Mouse (Mus musculus) retina, postnatal 7 days (tissue): ENCODE data around the gene Pikfyve.
"Not testable (repeated sequence)": the region's sequence is repeated elsewhere in the genome, so short reads cannot be mapped to it uniquely, and the experiment has no call there.

Experiments
- DNase-seq: peaks from one replicate; pipeline ENCODE4 v3.0.0-alpha.2; 2012; ENCODE audit warnings: low read depth, low spot score

Gene Pikfyve

DNA sequence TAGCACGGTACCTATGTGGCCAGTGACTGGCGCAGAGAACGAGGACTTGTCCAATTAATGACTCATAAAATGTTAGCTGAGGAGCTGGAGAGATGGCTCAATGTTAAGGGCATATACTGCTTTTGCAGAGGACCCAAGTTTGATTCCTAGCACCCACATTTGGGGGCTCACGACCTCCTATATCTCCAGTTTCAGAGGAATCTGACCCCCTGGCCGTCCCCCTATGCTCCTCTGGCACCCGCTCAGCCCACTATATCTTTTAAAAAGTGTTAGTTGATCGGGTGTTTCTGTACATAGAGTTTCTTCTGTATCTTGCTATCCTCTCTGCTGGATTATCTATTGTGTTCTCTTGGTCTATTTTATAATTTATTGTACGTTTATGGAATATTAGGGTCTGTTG lies 1.5 kb upstream of the Pikfyve start:
- DNase-seq = no peak

- no peak for DNase-seq
Observed at GRCm38 (mm10) chr1:65185524-65186205, 818 bp upstream of the Pikfyve start.

DNA sequence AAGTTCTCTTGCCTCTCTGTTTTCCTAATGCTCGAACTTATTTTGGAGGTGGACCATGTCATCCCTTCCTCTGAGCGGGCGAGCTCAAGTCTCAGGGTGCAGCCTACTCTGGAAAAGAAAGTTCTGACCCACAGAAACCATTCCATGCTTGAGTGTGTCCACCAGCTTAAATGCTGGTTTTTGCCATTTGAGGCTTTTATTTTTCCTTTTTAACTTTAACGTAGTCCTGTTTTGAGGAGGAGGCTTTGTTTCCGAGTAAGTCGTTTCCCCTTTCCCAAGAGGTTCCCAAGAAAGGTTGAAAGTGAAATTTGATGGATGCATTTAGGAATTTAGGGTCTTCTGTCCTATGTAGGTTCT lies 569 bp downstream of the Pikfyve start:
- no peak for DNase-seq

- no peak for DNase-seq
Observed at GRCm38 (mm10) chr1:65190172-65190571, 3.7 kb downstream of the Pikfyve start.

DNA sequence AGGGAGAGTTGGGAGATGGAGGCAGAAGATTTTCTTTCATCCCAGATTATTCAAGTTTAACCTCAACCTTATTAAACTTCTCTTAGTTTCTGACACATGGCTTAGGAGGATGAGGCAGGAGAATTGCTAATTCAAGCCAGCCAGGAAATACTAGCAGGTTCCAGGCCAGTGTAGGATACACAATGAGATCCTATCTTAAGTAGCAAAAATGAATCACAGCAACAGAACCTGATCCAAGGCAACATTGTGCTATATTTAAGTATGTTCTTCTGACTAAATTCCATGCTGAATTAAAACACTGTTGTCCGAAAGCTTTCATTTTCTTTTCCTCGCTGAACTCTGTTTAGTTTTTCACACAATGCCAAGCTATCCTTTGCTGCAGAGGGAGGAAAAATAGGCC lies 6.7 kb downstream of the Pikfyve start:
- no peak for DNase-seq

GRCm38 (mm10) chr1:65198425-65198824 lies 11.9 kb downstream of the Pikfyve start:
- DNase-seq = no peak

DNA sequence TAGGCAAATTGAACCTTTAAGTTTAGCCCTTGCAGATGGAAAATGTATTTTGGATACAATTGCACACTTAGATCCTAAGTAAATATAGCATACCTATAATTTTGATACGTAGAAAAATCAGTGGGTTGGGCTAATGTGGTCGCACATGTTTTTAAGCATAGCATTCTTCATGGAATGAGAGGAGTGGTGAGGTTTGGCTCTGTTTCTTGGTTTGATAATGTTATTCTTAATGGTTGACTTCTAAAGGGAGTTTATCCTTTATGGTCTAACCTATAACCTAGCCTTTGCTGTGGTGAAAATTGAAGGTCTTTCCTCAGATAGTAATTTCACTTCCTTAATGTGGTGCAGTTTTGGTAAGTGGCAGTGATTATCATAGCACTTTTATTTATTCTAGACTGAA lies 12.4 kb downstream of the Pikfyve start:
- no peak for DNase-seq

DNA sequence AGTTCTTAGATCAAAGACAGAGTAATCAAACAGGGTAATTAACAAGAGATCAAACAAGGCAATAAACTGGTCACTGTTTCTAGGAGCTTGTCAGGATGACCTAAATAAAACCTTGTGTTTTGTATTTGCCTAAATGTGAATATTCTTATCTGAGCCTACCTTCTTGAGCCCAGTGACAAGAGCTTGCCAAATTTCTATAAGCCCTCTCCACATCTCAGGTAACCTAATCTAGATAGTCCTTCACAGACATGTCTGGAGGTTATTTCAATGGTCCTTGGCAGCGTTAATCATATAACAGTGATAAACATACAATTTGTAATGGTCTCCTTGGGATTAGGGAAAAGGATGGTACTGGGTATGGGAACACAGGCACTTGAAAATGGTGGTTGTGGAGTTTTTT lies 17.8 kb downstream of the Pikfyve start:
- DNase-seq = no peak

DNA sequence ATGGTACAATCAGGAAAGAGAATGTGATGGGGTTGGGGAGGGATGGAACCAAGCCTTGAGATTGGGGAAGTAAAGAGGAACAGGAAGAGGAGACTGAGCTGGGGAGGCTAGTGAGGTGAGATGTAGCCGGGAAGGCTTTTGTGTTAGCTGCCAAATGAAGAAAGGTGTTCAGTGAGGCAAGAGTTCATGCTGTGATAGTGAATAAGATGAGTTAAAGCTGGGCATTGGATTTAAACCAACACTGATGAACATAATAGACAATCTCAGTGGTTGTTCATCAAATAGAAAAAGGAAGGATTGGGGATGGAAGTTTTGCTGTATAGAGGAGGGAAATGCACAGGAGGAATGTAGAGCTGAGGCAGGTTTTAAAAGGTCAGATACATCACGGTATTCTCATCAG lies 26.7 kb downstream of the Pikfyve start:
- no peak for DNase-seq

DNA sequence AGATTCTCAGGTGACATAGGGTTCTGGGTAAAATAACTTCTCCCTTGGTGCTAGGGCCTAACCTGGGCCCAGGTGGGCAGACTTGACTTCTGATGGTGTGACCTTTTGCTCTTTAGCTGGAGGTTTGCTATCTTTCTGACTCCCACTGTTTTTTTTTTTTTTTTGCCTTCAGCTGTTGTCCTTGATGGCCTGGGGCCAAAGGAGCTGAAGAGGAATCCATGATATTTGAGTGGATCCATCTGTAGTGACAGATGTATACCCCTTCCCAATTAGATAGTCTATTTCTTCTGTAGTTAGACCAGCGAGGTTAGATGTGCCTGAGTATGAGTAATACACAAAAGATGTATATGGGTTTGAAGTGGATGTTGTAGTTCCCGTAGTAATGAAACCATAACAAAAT lies 31.1 kb downstream of the Pikfyve start:
- DNase-seq = no peak

DNA sequence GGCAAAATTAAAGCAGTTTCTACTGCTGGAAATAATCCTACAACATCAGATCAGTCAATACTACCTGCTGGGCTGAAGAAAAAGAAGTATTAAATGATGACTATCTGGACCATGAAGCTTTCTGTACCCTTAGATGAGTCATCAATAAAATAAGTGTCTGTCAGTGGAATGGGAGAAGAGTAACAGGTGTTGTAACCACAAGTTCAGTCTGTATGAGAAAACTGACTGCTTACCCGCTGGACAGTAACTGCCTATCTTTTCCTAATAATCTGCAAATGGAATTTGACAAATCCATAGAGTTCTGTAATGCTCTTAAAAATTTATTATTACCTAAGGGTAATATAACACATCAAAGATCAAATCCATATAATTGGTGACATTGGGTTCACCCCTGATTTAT lies 31.5 kb downstream of the Pikfyve start:
- no peak for DNase-seq

- no peak for DNase-seq
Observed at GRCm38 (mm10) chr1:65223654-65224053, 37.2 kb downstream of the Pikfyve start.

- DNase-seq = no peak
Observed at GRCm38 (mm10) chr1:65227681-65228080, 41.2 kb downstream of the Pikfyve start.

DNA sequence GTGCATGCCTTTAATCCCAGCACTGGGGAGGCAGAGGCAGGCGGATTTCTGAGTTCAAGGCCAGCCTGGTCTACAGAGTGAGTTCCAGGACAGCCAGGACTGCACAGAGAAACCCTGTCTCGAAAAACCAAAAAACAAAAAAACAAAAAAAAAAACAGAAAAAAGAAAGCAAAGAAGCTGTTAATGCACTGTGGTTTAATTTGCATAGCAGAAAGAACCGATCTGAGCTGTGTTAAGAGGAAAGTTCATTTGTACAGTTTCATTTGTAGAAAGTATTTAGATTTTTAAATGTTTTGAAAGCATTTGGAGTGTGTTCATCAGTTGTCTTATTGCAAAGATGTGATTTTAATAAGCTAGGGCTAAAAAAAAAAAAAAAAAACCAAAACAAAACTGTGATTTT lies 43.3 kb downstream of the Pikfyve start:
- not testable (repeated sequence) for DNase-seq

DNA sequence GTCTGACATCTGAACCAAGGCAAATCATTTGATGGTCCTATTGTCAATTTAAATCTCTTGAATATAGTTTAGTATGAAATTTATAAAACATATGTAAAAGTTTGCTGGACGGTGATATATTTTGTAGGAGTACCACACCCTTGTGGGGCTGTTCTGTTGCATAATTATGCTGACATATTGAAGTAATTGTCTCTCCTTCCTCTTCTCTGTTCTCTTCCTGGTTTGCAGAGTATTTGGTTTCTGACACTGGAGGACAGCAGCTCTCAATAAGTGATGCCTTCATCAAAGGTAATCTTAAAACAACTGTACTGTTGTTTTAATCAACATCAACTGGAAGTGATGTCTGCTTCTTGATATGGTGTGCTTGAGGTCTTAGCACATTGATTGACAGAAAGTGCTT lies 44.1 kb downstream of the Pikfyve start:
- DNase-seq = no peak

GRCm38 (mm10) chr1:65237712-65238111 lies 51.2 kb downstream of the Pikfyve start:
- DNase-seq = no peak

GRCm38 (mm10) chr1:65245637-65246036 lies 59.2 kb downstream of the Pikfyve start:
- DNase-seq = no peak

GRCm38 (mm10) chr1:65280461-65280860 lies 94.0 kb downstream of the Pikfyve start:
- DNase-seq = no peak

GRCm38 (mm10) chr1:65281756-65282155 lies 95.3 kb downstream of the Pikfyve start, which contains the start of gene Pth2r:
Gene Pth2r (plus strand): TSS chr1:65282056.
- no peak for DNase-seq

DNA sequence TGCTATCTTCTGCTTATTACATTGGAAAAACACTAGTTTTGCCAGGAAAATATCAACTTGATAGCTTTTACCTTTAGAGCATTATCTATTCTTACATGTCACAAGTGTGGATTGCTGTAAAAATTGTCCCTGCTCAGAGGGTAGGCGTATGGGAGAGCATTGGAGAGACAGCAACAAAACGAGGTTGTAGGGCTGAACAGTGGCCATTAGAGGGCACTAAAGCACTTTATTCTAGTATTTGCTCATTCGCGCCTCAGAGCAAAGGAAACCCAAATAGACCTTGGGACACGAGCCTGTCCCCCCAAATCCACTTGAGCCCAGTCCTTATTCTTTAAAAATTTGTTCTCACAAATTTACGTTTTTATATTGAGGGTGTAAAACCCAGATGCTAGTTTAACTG lies 96.3 kb downstream of the Pikfyve start:
- DNase-seq = peak; percentile 30

DNA sequence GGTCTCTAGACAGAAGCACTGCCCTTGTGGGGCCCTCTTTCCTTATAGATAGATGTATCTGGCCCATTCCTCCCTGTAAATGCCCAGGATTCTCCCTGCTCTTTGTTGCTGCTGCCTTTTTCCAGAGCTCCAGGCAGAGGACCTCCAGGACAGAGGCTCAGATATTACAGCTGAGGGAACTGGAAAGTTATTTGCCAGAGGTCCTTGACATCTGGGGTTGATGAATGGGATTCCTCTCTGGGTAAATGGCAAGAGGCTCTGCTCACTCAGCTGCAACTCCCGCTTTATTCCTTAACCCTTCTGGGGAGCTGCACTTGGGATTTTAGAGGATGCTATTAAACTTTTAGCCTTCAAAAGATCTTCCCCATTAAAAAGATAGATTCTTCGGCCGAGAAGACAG lies 122.0 kb downstream of the Pikfyve start:
- DNase-seq = no peak

GRCm38 (mm10) chr1:65311214-65311933 lies 124.9 kb downstream of the Pikfyve start:
- no peak for DNase-seq

GRCm38 (mm10) chr1:65312118-65312517 lies 125.6 kb downstream of the Pikfyve start:
- peak; percentile 41 for DNase-seq
